Comparison of ENCODE assay signal across 28 mouse cellular contexts in genomic region chr3:127139638-127140037, GRCm38 (mm10).
A peak's percentile ranks its signal among the peaks of the same experiment; 100 is the strongest.
DNase-seq lines count a peak whose midpoint lies in the region; ATAC-seq lines count a peak whose summit lies in the region.
"Had no signal": no experiment of that assay in that cellular context is flagged by ENCODE, and none has a peak within 500 bp of the region (broad histone marks: within the 10 kb centered on the region; RNA-seq: fewer than 3 reads in every experiment).

No protein-coding gene starts in this region.

- no peak overlapping the region for H3K27ac ChIP-seq in midbrain, embryonic 11.5 days (ENCODE audit: low read depth, low read length)
- H3K27ac ChIP-seq in midbrain, embryonic 13.5 days: no peak overlapping the region
- H3K27ac ChIP-seq: hindbrain, embryonic 13.5 days; liver, embryonic 12.5 days; macrophage had no signal

- H3K4me1 ChIP-seq in midbrain, embryonic 11.5 days (ENCODE audit: control insufficient read depth, insufficient read depth, low read length): no peaks in the 10 kb centered on the region; the same call in 1 of the 2 replicates
- peaks cover 11% of the 10 kb centered on the region for H3K4me1 ChIP-seq in midbrain, embryonic 13.5 days (replicated peaks)
- H3K4me1 ChIP-seq: liver, embryonic 12.5 days had no signal

- no peaks in the 10 kb centered on the region for H3K27me3 ChIP-seq in midbrain, embryonic 11.5 days (ENCODE audit: control insufficient read depth, insufficient read depth, low read length)
- no peaks in the 10 kb centered on the region for H3K27me3 ChIP-seq in midbrain, embryonic 13.5 days
- H3K27me3 ChIP-seq: hindbrain, embryonic 13.5 days; liver, embryonic 12.5 days had no signal

- no peak overlapping the region for H3K4me2 ChIP-seq in midbrain, embryonic 11.5 days
- H3K4me2 ChIP-seq in midbrain, embryonic 13.5 days (replicated peaks): no peak overlapping the region
- H3K4me2 ChIP-seq: heart, embryonic 11.5 days; hindbrain, embryonic 13.5 days; liver, embryonic 12.5 days had no signal

- no peaks in the 10 kb centered on the region for H3K9me3 ChIP-seq in midbrain, embryonic 11.5 days (ENCODE audit: control insufficient read depth, low read length)
- no peaks in the 10 kb centered on the region for H3K9me3 ChIP-seq in midbrain, embryonic 13.5 days
- H3K9me3 ChIP-seq: hindbrain, embryonic 13.5 days; liver, embryonic 12.5 days had no signal

- H3K4me3 ChIP-seq in midbrain, embryonic 11.5 days (ENCODE audit: low read depth, low read length): no peak overlapping the region
- H3K4me3 ChIP-seq in midbrain, embryonic 13.5 days (replicated peaks): no peak overlapping the region
- H3K4me3 ChIP-seq: hindbrain, embryonic 13.5 days; liver, embryonic 12.5 days had no signal

- no peak for ATAC-seq in midbrain, embryonic 11.5 days (ENCODE audit: low FRiP score)
- no peak for ATAC-seq in midbrain, embryonic 13.5 days
- ATAC-seq in erythroid progenitor cell, adult 5-6 weeks (replicated peaks; ENCODE audit: low FRiP score, poor library complexity, severe bottlenecking): no peak
- ATAC-seq: forebrain, embryonic 14.5 days; intestine, postnatal 0 days; liver, embryonic 12.5 days; liver, postnatal 0 days; lung, postnatal 0 days had no signal

- no peak overlapping the region for H3K9ac ChIP-seq in midbrain, embryonic 11.5 days (ENCODE audit: low read length)
- no peak overlapping the region for H3K9ac ChIP-seq in midbrain, embryonic 13.5 days (replicated peaks)
- H3K9ac ChIP-seq: hindbrain, embryonic 13.5 days; liver, embryonic 12.5 days; liver, postnatal 0 days had no signal

- H3K36me3 ChIP-seq in midbrain, embryonic 11.5 days (ENCODE audit: control insufficient read depth, insufficient read depth, low read length): no peaks in the 10 kb centered on the region
- no peaks in the 10 kb centered on the region for H3K36me3 ChIP-seq in midbrain, embryonic 13.5 days
- H3K36me3 ChIP-seq: hindbrain, embryonic 13.5 days; liver, embryonic 12.5 days had no signal

- DNase-seq in midbrain, embryonic 11.5 days (ENCODE audit: low spot score, missing footprints): peak; percentile 49
- DNase-seq in embryo, embryonic 11 days: peak; percentile 31
- DNase-seq in forelimb bud, embryonic 11.5 days (ENCODE audit: low read depth, low spot score): peak; percentile 68
- DNase-seq in mesoderm, embryonic 11.5 days (ENCODE audit: low read depth, low spot score): peak; percentile 61
- DNase-seq in ovary, postnatal 14 days (ENCODE audit: low spot score): no peak
- DNase-seq: adrenal gland, adult 2 months; B cell, adult 2 months; cerebellum, adult 11 months; cerebellum, adult 9-11 months; gastrocnemius, postnatal 25 days; heart, adult 11 months; heart, postnatal 36 days; kidney, adult 9 months; kidney, postnatal 10 days; layer of hippocampus, adult 9-11 months; liver, postnatal 0 days; retina, postnatal 1 day; right cerebral cortex, postnatal 14 days; thymus, postnatal 4 days had no signal

- WGBS in midbrain, embryonic 11.5 days: 74% methylated on average over 2 of the region's 2 CpGs
- 81% methylated on average over 2 of the region's 2 CpGs for WGBS in midbrain, embryonic 13.5 days
